Mouse (Mus musculus): Measurements from ENCODE around the gene Tbx19.

Gene Tbx19

GRCm38 (mm10) chr1:165114460-165115175 is 46.0 kb downstream of the Tbx19 start:
- no peak for DNase-seq (ENCODE audit: low spot score in 2 of 2)

- DNase-seq (ENCODE audit: low spot score in 2 of 2), result no peak
These were observed 46.9 kb downstream of the Tbx19 start for GRCm38 (mm10) chr1:165113700-165114099.

GRCm38 (mm10) chr1:165110659-165111058 is 49.9 kb downstream of the Tbx19 start:
- no peak for DNase-seq (ENCODE audit: low spot score in 2 of 2)

- no peak for DNase-seq (ENCODE audit: low spot score in 2 of 2)
These were observed 51.4 kb downstream of the Tbx19 start for GRCm38 (mm10) chr1:165109135-165109534.

- DNase-seq (ENCODE audit: low spot score in 2 of 2), result no peak
These were observed 52.1 kb downstream of the Tbx19 start for GRCm38 (mm10) chr1:165108477-165108876.

- DNase-seq (ENCODE audit: low spot score in 2 of 2), result no peak
These were observed 54.6 kb downstream of the Tbx19 start for GRCm38 (mm10) chr1:165106011-165106385.

- peak in 1 of 2 experiments; percentile 20 for DNase-seq (ENCODE audit: low spot score in 2 of 2)
These were observed 55.1 kb downstream of the Tbx19 start for GRCm38 (mm10) chr1:165105270-165106010.

- DNase-seq (ENCODE audit: low spot score in 2 of 2), result peak; percentile 17 to 24
These were observed 55.8 kb downstream of the Tbx19 start for GRCm38 (mm10) chr1:165104707-165105259.

GRCm38 (mm10) chr1:165099569-165099968 is 61.0 kb downstream of the Tbx19 start:
- DNase-seq (ENCODE audit: low spot score in 2 of 2), result no peak

GRCm38 (mm10) chr1:165094871-165095270 is 65.7 kb downstream of the Tbx19 start:
- DNase-seq (ENCODE audit: low spot score in 2 of 2), result no peak

- DNase-seq (ENCODE audit: low spot score in 2 of 2), result no peak
These were observed 68.9 kb downstream of the Tbx19 start for GRCm38 (mm10) chr1:165091721-165092120.

GRCm38 (mm10) chr1:165089556-165089955 is 71.0 kb downstream of the Tbx19 start:
- no peak for DNase-seq (ENCODE audit: low spot score in 2 of 2)
